Mouse (Mus musculus) gastrocnemius, adult 2 months (tissue): ENCODE measurements around the gene Fgfr2. TPM values are rescaled to one million over a fixed set of nuclear protein-coding genes. Genes with fewer than 3 reads are reported as not detected.

Source experiments
- DNase-seq: peaks from one replicate; pipeline ENCODE4 v3.0.0; 2022
- H3K27ac ChIP-seq: fragments of 200-600 bp; 2 replicates; pipeline ENCODE4 v1.8.1; 2022; ENCODE audit warnings: mild to moderate bottlenecking
- H3K4me3 ChIP-seq: fragments of 200-600 bp; 2 replicates; pipeline ENCODE4 v1.8.1; 2022; ENCODE audit warnings: mild to moderate bottlenecking, moderate library complexity
- CTCF ChIP-seq: fragments of 200-600 bp; IDR thresholded peaks from 2 replicates; pipeline ENCODE4 v1.8.1; 2022; ENCODE audit warnings: antibody characterized with exemption, mild to moderate bottlenecking, moderate library complexity
- intact Hi-C: fragments of 180-260 bp; cut with DNase I; formaldehyde crosslinking; loops from one replicate; pipeline ENCODE4 v1.15.1; 2025
- total RNA-seq, 2 experiments: library from RNA; stranded (reverse); gene quantifications; 2 replicates each; pipeline ENCODE4 v1.2.3; 2021

The Fgfr2 gene
- total RNA-seq, 2 experiments from 2014 or later = 0.15 to 0.33 TPM

GRCm38 (mm10) chr7:132616391-132616790, 506.8 kb downstream of the Fgfr2 start:
- Histone ChIP-seq H3K27ac (no peak overlapping the region), H3K4me3 (no peak overlapping the region)
- intact Hi-C loops = no loop called here
- no peak for DNase-seq
- TF ChIP-seq CTCF = no peak

GRCm38 (mm10) chr7:132615346-132615745, 507.8 kb downstream of the Fgfr2 start:
- no peak overlapping the region for H3K27ac ChIP-seq
- H3K4me3 ChIP-seq = no peak overlapping the region
- intact Hi-C loops = no loop called here
- peak; percentile 56 for DNase-seq
- no peak for TF ChIP-seq CTCF

GRCm38 (mm10) chr7:132611530-132611929, 511.6 kb downstream of the Fgfr2 start:
- no peak for DNase-seq
- H3K27ac ChIP-seq = no peak overlapping the region
- intact Hi-C loops = no loop called here
- TF ChIP-seq CTCF = no peak
- H3K4me3 ChIP-seq = no peak overlapping the region

GRCm38 (mm10) chr7:132610468-132611318, 512.5 kb downstream of the Fgfr2 start, which contains the start of gene Lhpp:
Gene Lhpp (plus strand): TSS chr7:132610638.
- Histone ChIP-seq H3K4me3 (peak within 1 kb of the TSS; percentile 72), H3K27ac (peak within 1 kb of the TSS; percentile 93)
- intact Hi-C loops = no loop called here
- DNase-seq = peak; percentile 90
- no peak for TF ChIP-seq CTCF

- intact Hi-C loops = no loop called here
- Histone ChIP-seq H3K4me3 (no peak overlapping the region), H3K27ac (no peak overlapping the region)
- DNase-seq = no peak
- TF ChIP-seq CTCF = no peak
Measured at GRCm38 (mm10) chr7:132608316-132609020, 514.7 kb downstream of the Fgfr2 start.

- intact Hi-C loops = loop anchor here (1.0 kb wide), 1 partner anchor 29 kb away; the partner anchor contains the start of gene Oat
- H3K4me3 ChIP-seq = no peak overlapping the region
- peak; percentile 65 for DNase-seq
- TF ChIP-seq CTCF = peak; percentile 22; the same call in 1 of the 2 replicates
- H3K27ac ChIP-seq = peak overlapping the region; percentile 85
Measured at GRCm38 (mm10) chr7:132605689-132606088, 517.5 kb downstream of the Fgfr2 start.

GRCm38 (mm10) chr7:132604720-132605119, 518.4 kb downstream of the Fgfr2 start:
- intact Hi-C loops = loop anchor here (1.0 to 5.0 kb wide), 2 partner anchors 28 to 33 kb away; partner anchors contain the start of gene Oat
- no peak for TF ChIP-seq CTCF
- Histone ChIP-seq H3K27ac (peak overlapping the region; percentile 85), H3K4me3 (no peak overlapping the region)
- DNase-seq = no peak

- Histone ChIP-seq H3K27ac (no peak overlapping the region), H3K4me3 (no peak overlapping the region)
- no peak for DNase-seq
- intact Hi-C loops = loop anchor here (5.0 kb wide), 1 partner anchor 36 kb away; no protein-coding TSS in a partner anchor
- TF ChIP-seq CTCF = no peak
Measured at GRCm38 (mm10) chr7:132600926-132601325, 522.2 kb downstream of the Fgfr2 start.

- peak overlapping the region; percentile 61 for H3K4me3 ChIP-seq
- TF ChIP-seq CTCF = no peak
- intact Hi-C loops = loop anchor here (5.0 kb wide), 1 partner anchor 37 kb away; no protein-coding TSS in a partner anchor
- no peak for DNase-seq
- no peak overlapping the region for H3K27ac ChIP-seq
Measured at GRCm38 (mm10) chr7:132600026-132600425, 523.1 kb downstream of the Fgfr2 start.

GRCm38 (mm10) chr7:132599071-132599975, 523.8 kb downstream of the Fgfr2 start, which contains the start of gene Nkx1-2:
Gene Nkx1-2 (minus strand): TSS chr7:132599637.
- Histone ChIP-seq H3K4me3 (peak within 1 kb of the TSS; percentile 61), H3K27ac (no peak within 1 kb of the TSS)
- no peak for TF ChIP-seq CTCF
- intact Hi-C loops = no loop called here
- no peak for DNase-seq

- peak overlapping the region; percentile 73 for H3K4me3 ChIP-seq
- DNase-seq = peak; percentile 69
- H3K27ac ChIP-seq = peak overlapping the region; percentile 35; the same call in 1 of the 2 replicates
- no peak for TF ChIP-seq CTCF
- intact Hi-C loops = no loop called here
Measured at GRCm38 (mm10) chr7:132597251-132598041, 525.7 kb downstream of the Fgfr2 start.
